Mouse (Mus musculus) liver, postnatal 0 days (tissue): ENCODE data around the gene Ubd. TPM values are rescaled to one million over a fixed set of nuclear protein-coding genes. Genes with fewer than 3 reads are reported as not detected.
A peak's percentile ranks its signal among the peaks of the same experiment; 100 is the strongest.
"Not testable (repeated sequence)": the region's sequence is repeated elsewhere in the genome, so short reads cannot be mapped to it uniquely, and the experiment has no call there.

ENCODE experiments used
- ATAC-seq: fragments of 200-750 bp; cut with Nextera tagmentation; 2 replicates; pipeline ENCODE4 v1.8.0; 2017; ENCODE audit warnings: mild to moderate bottlenecking, moderate library complexity
- DNase-seq: peaks from one replicate; pipeline ENCODE4 v3.0.0-alpha.2; 2016
- H3K27ac ChIP-seq: fragments of 300-500 bp; sonication (generic); 2 replicates; pipeline ENCODE4 v1.5.1; 2014; ENCODE audit warnings: antibody characterized with exemption, moderate library complexity, mild to moderate bottlenecking, low read depth
- H3K27me3 ChIP-seq: fragments of 300-500 bp; sonication (generic); 2 replicates; pipeline ENCODE4 v1.6.1; 2014; ENCODE audit warnings: low read length, control low read depth, mixed read lengths; ENCODE audit not compliant: insufficient read depth
- H3K36me3 ChIP-seq: fragments of 300-500 bp; sonication (generic); replicated peaks from 2 replicates; pipeline ENCODE4 v1.6.1; 2014; ENCODE audit warnings: mild to moderate bottlenecking, control low read depth, low read length, moderate library complexity, mixed read lengths; ENCODE audit not compliant: insufficient read depth
- H3K4me1 ChIP-seq: fragments of 300-500 bp; sonication (generic); 2 replicates; pipeline ENCODE4 v1.6.1; 2014; ENCODE audit warnings: antibody characterized with exemption, mild to moderate bottlenecking, control low read depth; ENCODE audit not compliant: insufficient read depth
- H3K4me2 ChIP-seq: fragments of 300-500 bp; sonication (generic); 2 replicates; pipeline ENCODE4 v1.6.1; 2014; ENCODE audit warnings: low read depth, mild to moderate bottlenecking, low read length, moderate library complexity, mixed read lengths
- H3K4me3 ChIP-seq: fragments of 300-500 bp; sonication (generic); 2 replicates; pipeline ENCODE4 v1.5.1; 2014; ENCODE audit warnings: low read depth, low read length
- H3K9ac ChIP-seq: fragments of 300-500 bp; sonication (generic); replicated peaks from 2 replicates; pipeline ENCODE4 v1.6.1; 2014; ENCODE audit warnings: mild to moderate bottlenecking, moderate library complexity
- H3K9me3 ChIP-seq: fragments of 300-500 bp; sonication (generic); 2 replicates; pipeline ENCODE4 v1.6.1; 2016; ENCODE audit warnings: mild to moderate bottlenecking, control low read depth, low read length, mixed read lengths
- CTCF ChIP-seq: sonication (generic); IDR thresholded peaks from 2 replicates; pipeline ENCODE4 v1.5.1; 2016; ENCODE audit warnings: antibody characterized with exemption, low read depth
- EP300 ChIP-seq: IDR thresholded peaks from 2 replicates; pipeline ENCODE4 v1.6.1; 2016; ENCODE audit warnings: antibody characterized with exemption, low read depth, mild to moderate bottlenecking
- WGBS: fragments of 180-500 bp; shearing (Covaris S2); extraction: QIAGEN DNeasy Blood & Tissue Kit; methylation state at CpG from one replicate; pipeline ENCODE4 v1.1.7; 2014; ENCODE audit not compliant: insufficient replicate concordance; 5-methylcytosine and 5-hydroxymethylcytosine counted together
- polyA plus RNA-seq: library from polyadenylated mRNA; unstranded; fragments of >200 nt; fragmentation: Nextera tagmentation; extraction: Ambion mirVana; gene quantifications from 2 replicates; pipeline ENCODE4 v1.2.1, GENCODE M21; 2015

Gene Ubd
- polyA plus RNA-seq, 1 experiment from 2014 or later, result 2.2 TPM

DNA sequence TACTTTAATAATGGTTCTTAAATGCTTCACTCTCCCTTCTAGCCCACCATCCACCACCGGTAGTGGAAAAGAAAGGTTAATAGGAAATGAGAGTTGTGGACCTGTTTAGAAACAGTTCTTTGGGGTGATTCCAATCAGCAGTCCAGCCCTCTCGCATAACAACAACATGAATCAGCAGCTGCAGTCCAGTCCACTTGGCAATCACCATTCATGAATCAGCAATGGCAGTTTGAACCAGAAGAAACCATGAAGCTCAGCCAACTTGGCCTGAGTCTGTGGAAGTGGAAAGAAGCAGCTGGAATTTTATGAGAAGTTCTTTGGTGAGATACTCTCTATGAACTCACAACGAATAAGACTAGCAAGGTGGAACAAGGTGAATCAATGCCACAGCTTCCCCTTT lies 24.8 kb downstream of the Ubd start:
- no peak overlapping the region for H3K4me2 ChIP-seq
- no peak overlapping the region for H3K27ac ChIP-seq
- H3K27me3 ChIP-seq, result no peaks in the 10 kb centered on the region
- WGBS, result 71% methylated on average over 3 of the region's 3 CpGs
- H3K9me3 ChIP-seq, result no peaks in the 10 kb centered on the region
- H3K4me1 ChIP-seq, result no peaks in the 10 kb centered on the region
- no peak overlapping the region for H3K4me3 ChIP-seq
- H3K36me3 ChIP-seq, result no peaks in the 10 kb centered on the region
- no peak overlapping the region for H3K9ac ChIP-seq
- DNase-seq, result no peak
- TF ChIP-seq CTCF, result no peak
- no peak for TF ChIP-seq EP300
- no peak for ATAC-seq

DNA sequence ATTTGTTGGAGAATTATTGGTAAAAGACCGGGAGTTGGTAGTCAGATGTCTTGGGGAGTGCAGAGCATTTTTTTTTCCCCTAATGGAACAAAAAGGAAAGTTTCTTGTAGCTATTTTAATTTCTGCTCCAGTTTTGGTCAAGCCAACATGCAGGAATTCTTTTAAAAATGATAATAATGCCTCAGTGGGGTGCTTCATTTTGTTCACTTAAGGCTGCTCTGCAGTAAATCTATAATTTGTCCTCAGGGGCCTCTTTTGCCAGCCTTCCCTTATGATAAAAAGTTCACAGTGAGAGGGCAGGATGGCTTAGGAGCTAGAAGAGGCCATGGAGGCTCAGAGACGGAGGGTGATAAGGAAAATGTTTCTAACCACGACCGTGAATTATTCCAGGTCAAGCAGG lies 26.2 kb downstream of the Ubd start, which contains the start of gene Olfr96:
Gene Olfr96, plus strand, starts transcription at position 301 of the 400 bp plus-strand sequence.
- Histone ChIP-seq H3K36me3 (no peaks in the 10 kb centered on the region), H3K27me3 (no peaks in the 10 kb centered on the region), H3K4me3 (no peak within 1 kb of the TSS), H3K9ac (no peak within 1 kb of the TSS), H3K4me1 (no peaks in the 10 kb centered on the region), H3K4me2 (no peak within 1 kb of the TSS), H3K9me3 (no peaks in the 10 kb centered on the region), H3K27ac (no peak within 1 kb of the TSS)
- ATAC-seq, result no peak
- TF ChIP-seq EP300, result no peak
- no peak for TF ChIP-seq CTCF
- no peak for DNase-seq
- WGBS, result 39% methylated on average over 4 of the region's 4 CpGs

DNA sequence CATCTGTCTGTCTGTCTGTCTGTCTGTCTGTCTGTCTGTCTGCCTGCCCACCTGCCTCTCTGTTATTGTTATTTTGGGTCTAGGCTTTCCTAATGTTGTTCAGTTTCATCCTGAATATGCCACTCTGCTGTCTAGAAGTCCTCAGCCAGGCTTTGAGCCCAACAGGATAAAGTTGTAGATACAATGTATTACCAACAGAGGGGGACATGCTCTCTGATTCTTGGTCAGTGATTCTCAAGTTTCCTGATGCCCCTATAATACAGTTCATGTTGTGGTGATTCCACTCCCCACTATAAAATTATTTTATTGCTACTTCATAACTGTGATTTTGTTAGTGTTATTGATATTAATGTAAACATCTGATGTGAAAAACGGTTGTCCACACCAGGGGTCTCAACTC lies 28.2 kb downstream of the Ubd start:
- H3K4me1 ChIP-seq, result no peaks in the 10 kb centered on the region
- DNase-seq (no peak), ATAC-seq (no peak)
- no peak overlapping the region for H3K27ac ChIP-seq
- H3K27me3 ChIP-seq, result no peaks in the 10 kb centered on the region
- H3K9me3 ChIP-seq, result no peaks in the 10 kb centered on the region
- 24% methylated on average over 1 of the region's 1 CpGs for WGBS
- H3K36me3 ChIP-seq, result no peaks in the 10 kb centered on the region
- no peak overlapping the region for H3K9ac ChIP-seq
- peak; percentile 51 for TF ChIP-seq CTCF
- no peak for TF ChIP-seq EP300
- no peak overlapping the region for H3K4me3 ChIP-seq
- no peak overlapping the region for H3K4me2 ChIP-seq

DNA sequence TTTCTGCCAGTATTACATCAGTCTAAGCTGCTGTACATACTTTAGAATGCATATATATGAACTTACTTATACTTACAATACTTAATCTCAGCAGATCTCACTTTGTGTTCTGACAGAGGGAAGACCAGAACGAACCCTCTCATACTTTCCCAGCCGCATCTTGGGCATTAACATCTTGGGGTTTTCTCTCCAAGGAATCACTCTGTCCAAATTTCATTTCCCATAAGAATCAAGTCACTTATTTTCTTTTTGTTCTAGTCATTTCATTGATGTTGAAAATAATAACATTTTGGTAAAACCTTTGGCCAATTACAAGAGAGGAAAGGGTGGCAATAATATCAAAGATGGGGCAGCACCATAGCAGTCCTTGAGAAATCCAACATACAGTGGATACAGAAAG lies 43.5 kb downstream of the Ubd start, which contains the start of gene Olfr97:
Gene Olfr97, minus strand, starts transcription at position 101 of the 400 bp plus-strand sequence.
- ATAC-seq, result not testable (repeated sequence)

DNA sequence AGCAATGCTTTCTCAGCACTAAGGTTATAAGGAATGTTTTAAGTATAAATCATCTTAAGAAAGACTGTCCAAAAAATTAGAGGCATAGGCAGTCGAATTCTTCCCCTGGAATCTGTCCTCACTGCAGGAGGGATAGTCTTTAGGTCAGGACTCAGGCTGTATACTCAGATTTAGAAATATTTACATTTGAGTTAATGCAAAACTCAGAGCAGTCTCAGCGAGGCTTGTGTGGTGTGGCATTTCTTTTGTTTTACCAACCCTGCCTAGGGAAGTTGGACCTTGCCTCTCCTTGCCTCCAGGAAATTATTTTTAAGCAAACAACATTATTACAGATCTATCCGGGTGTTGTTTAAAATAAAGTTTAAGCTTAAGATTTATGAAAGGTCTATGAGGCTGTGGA lies 48.5 kb downstream of the Ubd start:
- Histone ChIP-seq H3K9me3 (peaks cover 3% of the 10 kb centered on the region; the same call in 1 of the 2 replicates), H3K27ac (no peak overlapping the region), H3K4me3 (no peak overlapping the region), H3K36me3 (no peaks in the 10 kb centered on the region), H3K4me1 (no peaks in the 10 kb centered on the region), H3K9ac (no peak overlapping the region), H3K27me3 (no peaks in the 10 kb centered on the region), H3K4me2 (no peak overlapping the region)
- DNase-seq (no peak), ATAC-seq (no peak)
- WGBS, result 31% methylated on average over 3 of the region's 3 CpGs
- TF ChIP-seq CTCF (no peak), EP300 (no peak)

More for the DNA sequence above, 43.5 kb downstream of the Ubd start, which contains the start of gene Olfr97:
- DNase-seq, H3K36me3 ChIP-seq, H3K9me3 ChIP-seq, H3K27ac ChIP-seq, H3K27me3 ChIP-seq, H3K4me2 ChIP-seq, H3K9ac ChIP-seq, H3K4me3 ChIP-seq, H3K4me1 ChIP-seq: not testable (repeated sequence)
- 76% methylated on average over 2 of the region's 2 CpGs for WGBS

Other genes starting within 250 kb of the Ubd start
- 39.9 and 41.7 TPM in 2 replicates for gene Ppp1r11, start 242.2 kb upstream of the Ubd start, polyA plus RNA-seq
- 19.3 and 23.7 TPM in 2 replicates for gene Znrd1, start 235.3 kb upstream of the Ubd start, polyA plus RNA-seq
- 4.1 and 5.6 TPM in 2 replicates for gene Znrd1as, start 235.3 kb upstream of the Ubd start, polyA plus RNA-seq
- gene 2410137M14Rik, start 212.7 kb upstream of the Ubd start, polyA plus RNA-seq, result not detected in 2 replicates
- 0.04 TPM in 1 of 2 replicates, not detected in the other for gene H2-M5, start 204.4 kb upstream of the Ubd start, polyA plus RNA-seq
- gene Zfp57, start 192.7 kb upstream of the Ubd start, polyA plus RNA-seq, result 1.4 and 2.3 TPM in 2 replicates
- gene Mog, start 170.5 kb upstream of the Ubd start, polyA plus RNA-seq, result not detected in 2 replicates
- gene Gabbr1, start 147.9 kb upstream of the Ubd start, polyA plus RNA-seq, result 0.41 and 0.46 TPM in 2 replicates
- gene Olfr90, start 105.4 kb upstream of the Ubd start, polyA plus RNA-seq, result not detected in 2 replicates
- not detected in 2 replicates for gene Olfr91, start 95.6 kb upstream of the Ubd start, polyA plus RNA-seq
- not detected in 2 replicates for gene Olfr92, start 73.8 kb upstream of the Ubd start, polyA plus RNA-seq
- not detected in 2 replicates for gene Olfr93, start 32.4 kb upstream of the Ubd start, polyA plus RNA-seq
- not detected in 2 replicates for gene Olfr94, start 7.1 kb downstream of the Ubd start, polyA plus RNA-seq
- not detected in 2 replicates for gene Olfr95, start 19.2 kb downstream of the Ubd start, polyA plus RNA-seq
- gene Olfr96, start 26.3 kb downstream of the Ubd start, polyA plus RNA-seq, result not detected in 2 replicates
- gene Olfr97, start 43.4 kb downstream of the Ubd start, polyA plus RNA-seq, result not detected in 2 replicates
- gene Olfr98, start 69.9 kb downstream of the Ubd start, polyA plus RNA-seq, result not detected in 2 replicates
- gene H2-M3, start 76.3 kb downstream of the Ubd start, polyA plus RNA-seq, result 4.5 and 4.6 TPM in 2 replicates
- not detected in 2 replicates for gene Olfr99, start 89.6 kb downstream of the Ubd start, polyA plus RNA-seq
- gene Olfr101, start 110.4 kb downstream of the Ubd start, polyA plus RNA-seq, result not detected in 2 replicates
- gene Olfr102, start 123.2 kb downstream of the Ubd start, polyA plus RNA-seq, result not detected in 2 replicates
- gene Olfr103, start 145.8 kb downstream of the Ubd start, polyA plus RNA-seq, result not detected in 2 replicates
- gene Olfr104-ps, start 165.7 kb downstream of the Ubd start, polyA plus RNA-seq, result not detected in 2 replicates
- not detected in 2 replicates for gene Olfr105-ps, start 185.1 kb downstream of the Ubd start, polyA plus RNA-seq
- not detected in 2 replicates for gene Olfr106-ps, start 196.5 kb downstream of the Ubd start, polyA plus RNA-seq
- not detected in 2 replicates for gene Olfr107, start 205.3 kb downstream of the Ubd start, polyA plus RNA-seq